Mouse (Mus musculus) forebrain, embryonic 16.5 days (tissue): ENCODE measurements around the gene Hoxd1. TPM values are rescaled to one million over a fixed set of nuclear protein-coding genes. Genes with fewer than 3 reads are reported as not detected.

Experiments used
- ATAC-seq: fragments of 200-750 bp; cut with Nextera tagmentation; 2 replicates; pipeline ENCODE4 v1.8.0; 2017; ENCODE audit warnings: mild to moderate bottlenecking, moderate library complexity
- H3K27ac ChIP-seq: fragments of 300-500 bp; sonication (generic); 2 replicates; pipeline ENCODE4 v1.5.1; 2014; ENCODE audit warnings: low read length, control low read depth
- H3K27me3 ChIP-seq: fragments of 300-500 bp; sonication (generic); replicated peaks from 2 replicates; pipeline ENCODE4 v1.6.1; 2014; ENCODE audit warnings: low read length; ENCODE audit not compliant: control insufficient read depth, insufficient read depth
- H3K36me3 ChIP-seq: fragments of 300-500 bp; sonication (generic); 2 replicates; pipeline ENCODE4 v1.6.1; 2014; ENCODE audit not compliant: control insufficient read depth, insufficient read depth
- H3K4me1 ChIP-seq: fragments of 300-500 bp; sonication (generic); replicated peaks from 2 replicates; pipeline ENCODE4 v1.6.1; 2014; ENCODE audit warnings: low read length; ENCODE audit not compliant: control insufficient read depth, insufficient read depth
- H3K4me2 ChIP-seq: fragments of 300-500 bp; sonication (generic); 2 replicates; pipeline ENCODE4 v1.6.1; 2014; ENCODE audit warnings: mild to moderate bottlenecking, low read length, control low read depth
- H3K4me3 ChIP-seq: fragments of 300-500 bp; sonication (generic); replicated peaks from 2 replicates; pipeline ENCODE4 v1.5.1; 2014; ENCODE audit warnings: mild to moderate bottlenecking, low read length, control low read depth
- H3K9ac ChIP-seq: fragments of 300-500 bp; sonication (generic); replicated peaks from 2 replicates; pipeline ENCODE4 v1.6.1; 2014; ENCODE audit warnings: low read depth, low read length, control low read depth
- H3K9me3 ChIP-seq: fragments of 300-500 bp; sonication (generic); 2 replicates; pipeline ENCODE4 v1.6.1; 2016; ENCODE audit warnings: low read length; ENCODE audit not compliant: control insufficient read depth
- WGBS: fragments of 180-500 bp; shearing (Covaris S2); extraction: QIAGEN DNeasy Blood & Tissue Kit; methylation state at CpG from one replicate; pipeline ENCODE4 v1.1.7; 2014; 5-methylcytosine and 5-hydroxymethylcytosine counted together
- polyA plus RNA-seq: library from polyadenylated mRNA; unstranded; fragments of >200 nt; fragmentation: Nextera tagmentation; extraction: Ambion mirVana; gene quantifications from 2 replicates; pipeline ENCODE4 v1.2.1, GENCODE M21; 2015

Gene Hoxd1
- polyA plus RNA-seq, 1 experiment from 2014 or later, result not detected

DNA sequence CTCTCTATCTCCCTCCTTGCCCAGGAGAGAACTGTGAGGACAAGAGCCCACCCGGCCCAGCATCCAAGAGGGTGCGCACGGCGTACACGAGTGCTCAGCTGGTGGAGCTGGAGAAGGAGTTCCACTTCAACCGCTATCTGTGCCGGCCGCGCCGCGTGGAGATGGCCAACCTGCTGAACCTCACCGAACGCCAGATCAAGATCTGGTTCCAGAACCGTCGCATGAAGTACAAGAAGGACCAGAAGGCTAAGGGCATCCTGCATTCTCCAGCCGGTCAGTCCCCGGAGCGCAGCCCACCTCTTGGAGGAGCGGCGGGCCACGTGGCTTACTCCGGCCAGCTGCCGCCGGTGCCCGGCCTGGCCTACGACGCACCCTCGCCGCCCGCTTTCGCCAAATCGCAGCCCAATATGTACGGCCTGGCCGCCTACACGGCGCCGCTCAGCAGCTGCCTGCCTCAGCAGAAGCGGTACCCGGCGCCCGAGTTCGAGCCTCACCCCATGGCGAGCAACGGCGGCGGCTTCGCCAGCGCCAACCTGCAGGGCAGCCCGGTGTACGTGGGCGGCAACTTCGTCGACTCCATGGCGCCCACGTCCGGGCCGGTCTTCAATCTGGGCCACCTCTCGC lies 16.4 kb upstream of the Hoxd1 start:
- no peak for ATAC-seq
- peaks cover 6% of the 10 kb centered on the region; the same call in 1 of the 2 replicates for H3K4me1 ChIP-seq
- no peak overlapping the region for H3K4me2 ChIP-seq
- 0% methylated on average over 58 of the region's 58 CpGs for WGBS
- H3K27ac ChIP-seq, result no peak overlapping the region
- peaks cover 4% of the 10 kb centered on the region; the same call in 1 of the 2 replicates for H3K9me3 ChIP-seq
- H3K27me3 ChIP-seq, result peaks cover 86% of the 10 kb centered on the region
- no peak overlapping the region for H3K9ac ChIP-seq
- no peak overlapping the region for H3K4me3 ChIP-seq
- H3K36me3 ChIP-seq, result no peaks in the 10 kb centered on the region

DNA sequence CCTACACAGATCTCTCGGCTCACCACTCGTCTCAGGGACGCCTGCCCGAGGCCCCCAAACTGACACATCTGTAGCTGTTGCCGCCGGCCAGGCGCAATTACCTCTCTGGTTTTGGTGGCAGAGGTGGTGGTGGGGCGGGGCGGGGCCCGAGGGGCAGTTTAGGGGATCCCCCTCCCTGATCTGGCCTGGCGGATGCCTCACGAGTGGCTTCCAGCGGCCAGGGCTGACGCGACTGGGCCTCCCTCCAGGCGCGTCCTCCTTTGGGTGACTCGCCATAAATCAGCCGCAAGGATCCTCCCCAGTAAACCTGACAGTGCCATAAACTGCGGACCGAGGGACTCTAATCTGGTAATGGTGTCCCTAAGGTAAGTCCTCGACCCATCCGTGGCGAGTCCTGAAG lies 15.8 kb upstream of the Hoxd1 start:
- H3K4me3 ChIP-seq, result no peak overlapping the region
- no peak for ATAC-seq
- peaks cover 86% of the 10 kb centered on the region for H3K27me3 ChIP-seq
- peaks cover 6% of the 10 kb centered on the region; the same call in 1 of the 2 replicates for H3K4me1 ChIP-seq
- H3K9ac ChIP-seq, result no peak overlapping the region
- 1% methylated on average over 24 of the region's 24 CpGs for WGBS
- H3K36me3 ChIP-seq, result no peaks in the 10 kb centered on the region
- H3K4me2 ChIP-seq, result no peak overlapping the region
- no peak overlapping the region for H3K27ac ChIP-seq
- H3K9me3 ChIP-seq, result peaks cover 4% of the 10 kb centered on the region; the same call in 1 of the 2 replicates

- Histone ChIP-seq H3K9me3 (peaks cover 4% of the 10 kb centered on the region; the same call in 1 of the 2 replicates), H3K9ac (no peak overlapping the region), H3K4me1 (peaks cover 7% of the 10 kb centered on the region; the same call in 1 of the 2 replicates), H3K4me3 (no peak overlapping the region), H3K27ac (no peak overlapping the region), H3K36me3 (no peaks in the 10 kb centered on the region), H3K27me3 (peaks cover 84% of the 10 kb centered on the region), H3K4me2 (no peak overlapping the region)
- no peak for ATAC-seq
- 3% methylated on average over 11 of the region's 11 CpGs for WGBS
Observed at GRCm38 (mm10) chr2:74747661-74748141, 15.1 kb upstream of the Hoxd1 start.

- Histone ChIP-seq H3K9ac (no peak overlapping the region), H3K4me1 (peaks cover 9% of the 10 kb centered on the region; the same call in 1 of the 2 replicates), H3K36me3 (no peaks in the 10 kb centered on the region), H3K27ac (no peak overlapping the region), H3K9me3 (peaks cover 4% of the 10 kb centered on the region; the same call in 1 of the 2 replicates), H3K4me2 (no peak overlapping the region), H3K27me3 (peaks cover 83% of the 10 kb centered on the region), H3K4me3 (no peak overlapping the region)
- ATAC-seq, result no peak
- WGBS, result 2% methylated on average over 9 of the region's 9 CpGs
Observed at GRCm38 (mm10) chr2:74748436-74748995, 14.3 kb upstream of the Hoxd1 start.

- H3K9ac ChIP-seq, result no peak overlapping the region
- peak; percentile 43; the same call in 1 of the 2 replicates for ATAC-seq
- peaks cover 83% of the 10 kb centered on the region for H3K27me3 ChIP-seq
- H3K4me2 ChIP-seq, result no peak overlapping the region
- 0 out of 2 replicates have a peak, but pooled peaks cover 3% of the 10 kb centered on the region for H3K9me3 ChIP-seq
- peaks cover 9% of the 10 kb centered on the region; the same call in 1 of the 2 replicates for H3K4me1 ChIP-seq
- no peaks in the 10 kb centered on the region for H3K36me3 ChIP-seq
- under 1% methylated on average over 46 of the region's 47 CpGs for WGBS
- no peak overlapping the region for H3K27ac ChIP-seq
- H3K4me3 ChIP-seq, result 0 out of 2 replicates have a peak overlapping the region, but pooled peaks have one; percentile 0
Observed at GRCm38 (mm10) chr2:74749337-74750121, 13.3 kb upstream of the Hoxd1 start.

DNA sequence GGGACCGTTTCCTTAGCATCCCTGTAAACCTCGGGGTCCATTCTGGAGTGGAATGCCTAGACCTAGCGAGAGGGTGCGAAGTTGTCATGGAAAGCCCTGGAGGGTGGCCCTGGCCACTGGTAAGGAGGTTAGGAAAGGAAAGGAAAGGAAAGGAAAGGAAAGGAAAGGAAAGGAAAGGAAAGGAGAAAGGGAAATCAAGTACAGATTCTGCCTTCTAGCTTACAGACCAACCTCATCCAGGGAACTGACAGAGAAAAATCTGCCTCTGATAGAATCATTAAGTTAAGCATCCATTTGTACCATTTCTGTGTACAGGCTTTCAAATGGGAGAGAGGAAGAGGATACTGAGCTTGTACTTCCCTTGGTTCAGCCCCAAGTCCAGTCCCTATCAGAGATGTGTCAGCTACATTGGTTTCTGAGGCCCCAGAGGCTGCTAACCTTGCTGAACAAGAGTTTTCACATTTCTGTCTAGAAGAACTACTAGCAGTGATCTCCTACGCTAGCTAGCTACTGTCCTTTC lies 12.0 kb upstream of the Hoxd1 start:
- H3K4me1 ChIP-seq, result peaks cover 9% of the 10 kb centered on the region; the same call in 1 of the 2 replicates
- no peaks in the 10 kb centered on the region for H3K36me3 ChIP-seq
- 6% methylated on average over 5 of the region's 5 CpGs for WGBS
- no peak overlapping the region for H3K9ac ChIP-seq
- H3K4me2 ChIP-seq, result no peak overlapping the region
- 0 out of 2 replicates have a peak, but pooled peaks cover 3% of the 10 kb centered on the region for H3K9me3 ChIP-seq
- H3K27me3 ChIP-seq, result peaks cover 80% of the 10 kb centered on the region
- H3K27ac ChIP-seq, result no peak overlapping the region
- H3K4me3 ChIP-seq, result no peak overlapping the region
- ATAC-seq, result no peak

DNA sequence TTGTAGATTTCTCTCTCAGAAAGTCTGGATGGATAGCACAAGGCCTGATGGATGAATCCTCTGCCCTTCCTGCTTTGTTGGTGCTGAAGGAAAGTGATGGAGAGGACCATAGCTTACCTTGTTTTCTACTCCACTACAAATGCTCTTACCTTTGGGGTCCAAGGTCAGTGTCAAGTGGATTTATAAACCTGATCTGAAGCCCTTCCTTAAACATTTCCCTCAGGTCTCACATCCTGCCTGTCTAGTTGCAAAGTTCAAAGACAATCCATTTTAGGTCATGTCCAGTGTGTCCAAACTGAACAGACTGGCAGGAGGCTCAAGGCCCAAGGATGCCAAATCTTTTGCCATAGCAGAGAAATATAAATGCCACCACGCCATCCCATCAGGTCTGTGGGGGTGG lies 10.9 kb upstream of the Hoxd1 start:
- 61% methylated on average over 1 of the region's 1 CpGs for WGBS

DNA sequence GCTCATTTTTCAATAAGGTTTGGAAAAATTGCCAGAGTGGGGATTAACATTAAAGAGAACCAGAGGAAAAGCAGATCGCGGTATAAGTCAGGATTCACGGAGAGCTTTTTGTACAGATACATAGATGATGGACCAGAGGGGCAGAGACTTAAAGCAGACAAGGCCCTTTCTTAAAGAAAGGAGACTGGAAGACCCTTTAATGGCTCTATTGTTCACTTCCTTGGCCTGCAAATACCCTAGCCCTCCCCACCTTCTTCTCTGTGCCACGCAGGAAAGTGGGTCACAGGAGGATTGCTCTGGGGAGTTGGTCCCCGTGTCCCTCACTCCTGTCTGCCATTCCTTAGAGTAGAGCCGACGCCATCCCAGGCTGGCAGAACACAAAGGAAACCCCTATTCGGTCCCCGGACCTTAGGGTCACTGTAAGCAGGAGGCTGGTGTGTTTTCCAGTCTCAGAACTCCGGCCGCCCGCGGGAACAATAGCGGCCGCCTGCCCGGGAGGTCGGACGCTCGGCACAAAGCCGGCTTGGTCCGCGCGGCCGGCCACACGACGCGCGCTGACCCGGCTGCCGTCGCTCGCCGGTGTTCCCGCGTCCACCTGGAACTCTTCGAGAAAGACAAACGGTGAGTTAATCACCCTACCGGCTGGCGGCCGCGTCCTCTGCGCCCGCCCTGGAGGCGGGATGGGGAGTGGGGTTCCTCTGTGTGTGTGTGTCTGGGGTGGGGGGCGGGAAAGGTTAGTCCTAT lies 10.2 kb upstream of the Hoxd1 start:
- WGBS, result under 1% methylated on average over 45 of the region's 45 CpGs
- peaks cover 76% of the 10 kb centered on the region for H3K27me3 ChIP-seq

More for the DNA sequence above, 10.9 kb upstream of the Hoxd1 start:
- Histone ChIP-seq H3K36me3 (no peaks in the 10 kb centered on the region), H3K27ac (no peak overlapping the region), H3K27me3 (peaks cover 80% of the 10 kb centered on the region), H3K4me1 (peaks cover 9% of the 10 kb centered on the region; the same call in 1 of the 2 replicates), H3K4me3 (no peak overlapping the region), H3K9ac (no peak overlapping the region), H3K4me2 (no peak overlapping the region), H3K9me3 (0 out of 2 replicates have a peak, but pooled peaks cover 3% of the 10 kb centered on the region)
- ATAC-seq, result no peak

More for the DNA sequence above, 10.2 kb upstream of the Hoxd1 start:
- peaks cover 9% of the 10 kb centered on the region; the same call in 1 of the 2 replicates for H3K4me1 ChIP-seq
- no peak for ATAC-seq
- no peak overlapping the region for H3K27ac ChIP-seq
- no peak overlapping the region for H3K4me2 ChIP-seq
- no peak overlapping the region for H3K4me3 ChIP-seq
- no peak overlapping the region for H3K9ac ChIP-seq
- H3K9me3 ChIP-seq, result 0 out of 2 replicates have a peak, but pooled peaks cover 3% of the 10 kb centered on the region
- H3K36me3 ChIP-seq, result no peaks in the 10 kb centered on the region
